Mouse (Mus musculus): Measurements from ENCODE around the gene Tmprss3.

Tmprss3 gene

GRCm38 (mm10) chr17:31198877-31199276, at the start of gene Tmprss3:
Gene Tmprss3, minus strand, starts transcription at chr17:31198977.
- DNase-seq, result no peak

GRCm38 (mm10) chr17:31247144-31247543, 48.4 kb upstream of the Tmprss3 start:
- no peak for DNase-seq

- no peak for DNase-seq
Measured at GRCm38 (mm10) chr17:31245321-31245720, 46.5 kb upstream of the Tmprss3 start.

GRCm38 (mm10) chr17:31242764-31243163, 44.0 kb upstream of the Tmprss3 start:
- DNase-seq, result peak; percentile 67 to 71

GRCm38 (mm10) chr17:31241156-31241555, 42.4 kb upstream of the Tmprss3 start:
- DNase-seq, result no peak

- DNase-seq, result no peak
Measured at GRCm38 (mm10) chr17:31238234-31239020, 39.6 kb upstream of the Tmprss3 start.

GRCm38 (mm10) chr17:31235915-31236314, 37.1 kb upstream of the Tmprss3 start:
- peak in 1 of 2 experiments; percentile 31 for DNase-seq

GRCm38 (mm10) chr17:31232251-31233010, 33.7 kb upstream of the Tmprss3 start:
- DNase-seq, result no peak

- DNase-seq, result no peak
Measured at GRCm38 (mm10) chr17:31231780-31232179, 33.0 kb upstream of the Tmprss3 start.

- peak in 1 of 2 experiments; percentile 9 for DNase-seq
Measured at GRCm38 (mm10) chr17:31226931-31227330, 28.2 kb upstream of the Tmprss3 start.

GRCm38 (mm10) chr17:31226368-31226767, 27.6 kb upstream of the Tmprss3 start:
- peak in 1 of 2 experiments; percentile 51 for DNase-seq

- DNase-seq, result peak; percentile 42 to 49
Measured at GRCm38 (mm10) chr17:31224591-31224990, 25.8 kb upstream of the Tmprss3 start.

- DNase-seq, result peak; percentile 51 to 54
Measured at GRCm38 (mm10) chr17:31223835-31224234, 25.1 kb upstream of the Tmprss3 start.

GRCm38 (mm10) chr17:31222810-31223310, 24.1 kb upstream of the Tmprss3 start:
- no peak for DNase-seq

- DNase-seq, result peak in 1 of 2 experiments; percentile 42
Measured at GRCm38 (mm10) chr17:31216068-31216955, 17.5 kb upstream of the Tmprss3 start.

- DNase-seq, result no peak
Measured at GRCm38 (mm10) chr17:31211881-31212280, 13.1 kb upstream of the Tmprss3 start.

GRCm38 (mm10) chr17:31210299-31210698, 11.5 kb upstream of the Tmprss3 start:
- no peak for DNase-seq

GRCm38 (mm10) chr17:31209376-31209930, 10.7 kb upstream of the Tmprss3 start:
- no peak for DNase-seq

- no peak for DNase-seq
Measured at GRCm38 (mm10) chr17:31208654-31209053, 9.9 kb upstream of the Tmprss3 start.

GRCm38 (mm10) chr17:31207771-31208334, 9.1 kb upstream of the Tmprss3 start, which contains the start of gene Ubash3a:
Gene Ubash3a, plus strand, starts transcription at chr17:31207873.
- DNase-seq, result no peak

GRCm38 (mm10) chr17:31196283-31196682, 2.5 kb downstream of the Tmprss3 start:
- DNase-seq, result no peak

- DNase-seq, result no peak
Measured at GRCm38 (mm10) chr17:31195207-31195606, 3.6 kb downstream of the Tmprss3 start.

Data from B cell, adult 2 months (primary cell).